Mouse (Mus musculus) forebrain, embryonic 15.5 days (tissue): ENCODE measurements at regions not wholly inside any gene's neighbourhood (a gene's known extent, or its start where the extent isn't known, plus 50 kb on each side); places are given as distances from the start of the nearest gene placed in this dataset.
A peak's percentile ranks its signal among the peaks of the same experiment; 100 is the strongest.

Source experiments
- ATAC-seq: fragments of 200-750 bp; cut with Nextera tagmentation; replicated peaks from 2 replicates; pipeline ENCODE4 v1.8.0; 2017; ENCODE audit warnings: mild to moderate bottlenecking, moderate TSS enrichment, moderate library complexity
- H3K27ac ChIP-seq: fragments of 300-500 bp; sonication (generic); replicated peaks from 2 replicates; pipeline ENCODE4 v1.5.1; 2015; ENCODE audit warnings: mild to moderate bottlenecking, inconsistent platforms
- H3K27me3 ChIP-seq: fragments of 300-500 bp; sonication (generic); 2 replicates; pipeline ENCODE4 v1.6.1; 2015; ENCODE audit warnings: inconsistent platforms
- H3K36me3 ChIP-seq: fragments of 300-500 bp; sonication (generic); 2 replicates; pipeline ENCODE4 v1.6.1; 2015; ENCODE audit warnings: mild to moderate bottlenecking, inconsistent platforms
- H3K4me1 ChIP-seq: fragments of 300-500 bp; sonication (generic); 2 replicates; pipeline ENCODE4 v1.6.1; 2015; ENCODE audit warnings: inconsistent platforms
- H3K4me2 ChIP-seq: fragments of 300-500 bp; sonication (generic); replicated peaks from 2 replicates; pipeline ENCODE4 v1.6.1; 2015; ENCODE audit warnings: mild to moderate bottlenecking, inconsistent platforms
- H3K4me3 ChIP-seq: fragments of 300-500 bp; sonication (generic); 2 replicates; pipeline ENCODE4 v1.5.1; 2015; ENCODE audit warnings: mild to moderate bottlenecking, inconsistent platforms
- H3K9ac ChIP-seq: fragments of 300-500 bp; sonication (generic); replicated peaks from 2 replicates; pipeline ENCODE4 v1.6.1; 2015; ENCODE audit warnings: mild to moderate bottlenecking, inconsistent platforms
- H3K9me3 ChIP-seq: fragments of 300-500 bp; sonication (generic); 2 replicates; pipeline ENCODE4 v1.6.1; 2016; ENCODE audit warnings: inconsistent platforms
- WGBS: fragments of 180-500 bp; shearing (Covaris S2); methylation state at CpG from one replicate; pipeline ENCODE4 v1.1.7; 2015; ENCODE audit warnings: mixed read lengths; 5-methylcytosine and 5-hydroxymethylcytosine counted together

DNA sequence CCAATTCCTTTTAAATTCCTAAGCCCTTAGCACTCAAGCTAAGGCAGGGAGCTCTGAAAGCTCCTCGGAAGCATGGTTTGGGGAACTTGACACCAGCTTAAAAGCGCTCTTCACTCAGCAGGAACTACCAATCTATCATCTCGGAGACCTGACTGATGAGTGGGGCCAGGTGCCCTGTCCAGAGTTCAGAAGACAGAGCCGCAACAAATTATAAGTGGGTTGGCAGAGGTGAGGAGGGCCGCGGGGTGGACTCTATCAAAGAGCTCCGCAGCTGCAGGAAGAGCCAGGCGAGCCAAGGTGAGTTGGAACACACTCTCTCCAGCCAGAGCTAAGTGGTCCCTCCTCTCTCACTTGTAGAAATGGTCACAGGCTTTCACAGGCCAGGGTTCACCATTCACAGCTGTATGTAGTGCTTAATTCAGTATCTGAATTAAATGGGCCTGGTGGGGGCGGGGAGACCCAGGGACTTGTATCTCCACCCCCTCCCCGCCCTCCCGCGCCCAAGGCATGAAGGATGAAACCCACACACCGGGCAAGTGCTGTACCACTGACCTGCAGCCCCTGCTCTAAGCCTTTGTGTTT, 180.8 kb downstream of the Stim2 start:
- Histone ChIP-seq H3K4me1 (peaks cover 21% of the 10 kb centered on the region), H3K4me2 (no peak overlapping the region), H3K9me3 (no peaks in the 10 kb centered on the region), H3K9ac (no peak overlapping the region), H3K36me3 (no peaks in the 10 kb centered on the region), H3K27ac (no peak overlapping the region), H3K27me3 (no peaks in the 10 kb centered on the region), H3K4me3 (no peak overlapping the region)
- ATAC-seq, result 0 out of 2 replicates have a peak, but pooled peaks have one; percentile 7
- 70% methylated on average over 13 of the region's 13 CpGs for WGBS

GRCm38 (mm10) chr5:54180192-54180611, 181.9 kb downstream of the Stim2 start:
- H3K27me3 ChIP-seq, result no peaks in the 10 kb centered on the region
- no peaks in the 10 kb centered on the region for H3K36me3 ChIP-seq
- H3K27ac ChIP-seq, result no peak overlapping the region
- H3K4me1 ChIP-seq, result peaks cover 21% of the 10 kb centered on the region
- H3K9ac ChIP-seq, result no peak overlapping the region
- no peak overlapping the region for H3K4me2 ChIP-seq
- no peaks in the 10 kb centered on the region for H3K9me3 ChIP-seq
- no peak for ATAC-seq
- H3K4me3 ChIP-seq, result no peak overlapping the region
- 69% methylated on average over 2 of the region's 2 CpGs for WGBS

DNA sequence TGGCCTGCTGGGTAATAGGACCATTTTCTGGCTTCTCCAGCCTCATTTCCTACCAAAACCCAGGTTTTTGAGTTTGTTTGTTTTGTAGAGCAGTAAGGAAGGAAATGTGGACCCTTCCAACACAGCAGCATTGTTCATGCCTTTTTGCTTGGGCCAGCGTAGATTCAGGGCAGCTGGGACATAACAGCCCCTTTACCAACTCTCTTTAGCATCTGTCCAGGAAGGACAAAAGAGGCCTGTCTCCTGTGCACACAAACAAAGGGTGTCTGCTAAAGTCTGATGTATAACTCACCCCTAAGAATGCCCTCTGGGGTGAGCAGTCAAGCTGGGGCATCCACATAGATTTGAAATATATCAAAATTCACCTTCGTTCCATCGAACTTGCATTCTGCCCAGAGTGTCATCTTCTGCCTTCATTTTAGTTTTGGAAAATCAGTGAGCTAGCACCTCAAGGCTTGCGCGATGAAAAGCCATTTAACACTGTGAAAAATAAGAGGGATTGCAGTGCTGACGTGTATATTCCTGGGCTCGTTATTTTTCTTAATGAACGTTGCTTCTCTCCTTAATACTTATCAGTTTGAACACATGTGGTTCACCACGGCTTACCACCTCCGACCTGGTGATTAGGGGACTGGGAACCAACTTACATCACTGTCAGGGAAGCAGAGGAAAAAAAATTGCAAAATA, 182.5 kb downstream of the Stim2 start:
- H3K27ac ChIP-seq, result no peak overlapping the region
- no peaks in the 10 kb centered on the region for H3K27me3 ChIP-seq
- H3K9me3 ChIP-seq, result no peaks in the 10 kb centered on the region
- H3K4me1 ChIP-seq, result peaks cover 21% of the 10 kb centered on the region
- ATAC-seq, result peak; percentile 49
- peak overlapping the region; percentile 25 for H3K4me3 ChIP-seq
- H3K36me3 ChIP-seq, result no peaks in the 10 kb centered on the region
- no peak overlapping the region for H3K9ac ChIP-seq
- 30% methylated on average over 10 of the region's 10 CpGs for WGBS
- H3K4me2 ChIP-seq, result peak overlapping the region; percentile 40

DNA sequence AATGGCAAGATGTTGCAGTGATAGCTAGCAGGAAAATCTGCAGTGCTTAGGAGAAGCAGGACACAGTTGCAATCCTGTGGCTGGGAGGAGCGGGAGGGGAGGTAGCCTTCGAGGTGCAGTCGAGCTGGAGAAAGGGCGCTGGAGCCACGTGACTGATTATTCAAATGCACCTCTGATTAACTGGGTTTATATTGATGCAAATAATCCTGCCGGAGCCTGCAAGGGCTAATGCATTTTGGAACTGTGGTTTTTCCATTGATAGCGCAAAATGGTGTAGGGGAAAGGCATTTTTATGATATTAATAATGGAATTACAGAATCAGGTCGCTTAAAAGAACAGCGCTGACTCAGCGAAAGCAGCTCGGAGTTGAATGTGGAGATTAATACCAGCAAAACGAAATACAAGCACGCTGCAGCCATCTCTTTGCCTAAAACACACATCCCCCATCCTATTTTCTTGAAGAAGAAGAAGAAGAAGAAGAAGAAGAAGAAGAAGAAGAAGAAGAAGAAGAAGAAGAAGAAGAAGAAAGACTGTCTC, 183.1 kb downstream of the Stim2 start:
- H3K4me3 ChIP-seq, result peak overlapping the region; percentile 25
- ATAC-seq, result peak; percentile 66
- H3K36me3 ChIP-seq, result no peaks in the 10 kb centered on the region
- peak overlapping the region; percentile 40 for H3K4me2 ChIP-seq
- no peak overlapping the region for H3K27ac ChIP-seq
- 9% methylated on average over 13 of the region's 13 CpGs for WGBS
- peaks cover 21% of the 10 kb centered on the region for H3K4me1 ChIP-seq
- no peaks in the 10 kb centered on the region for H3K27me3 ChIP-seq
- H3K9me3 ChIP-seq, result no peaks in the 10 kb centered on the region
- no peak overlapping the region for H3K9ac ChIP-seq

DNA sequence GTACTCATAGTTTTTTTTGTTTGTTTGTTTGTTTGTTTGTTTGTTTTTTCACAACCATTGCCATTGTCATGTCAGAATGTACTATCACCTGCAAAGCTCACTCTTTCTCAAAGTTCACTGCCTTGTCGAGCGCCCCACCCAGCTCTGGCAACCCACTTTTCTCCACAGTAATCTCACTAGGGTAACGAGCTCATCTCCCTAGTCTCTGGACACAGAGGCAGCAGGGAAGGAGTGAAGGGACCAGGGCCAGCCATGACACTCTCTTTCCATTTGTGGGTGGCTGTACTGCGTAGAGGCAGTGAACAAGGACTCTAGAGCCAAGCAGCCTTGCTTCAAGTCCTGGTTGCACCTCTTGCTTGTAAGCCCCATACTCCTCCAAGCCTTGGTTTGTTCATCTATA, 184.5 kb downstream of the Stim2 start:
- Histone ChIP-seq H3K4me2 (no peak overlapping the region), H3K9me3 (no peaks in the 10 kb centered on the region), H3K36me3 (no peaks in the 10 kb centered on the region), H3K4me3 (no peak overlapping the region), H3K9ac (no peak overlapping the region), H3K4me1 (peaks cover 21% of the 10 kb centered on the region), H3K27me3 (no peaks in the 10 kb centered on the region), H3K27ac (no peak overlapping the region)
- ATAC-seq, result no peak
- 82% methylated on average over 4 of the region's 4 CpGs for WGBS

- Histone ChIP-seq H3K4me1 (peaks cover 15% of the 10 kb centered on the region), H3K9me3 (no peaks in the 10 kb centered on the region), H3K36me3 (no peaks in the 10 kb centered on the region), H3K27me3 (no peaks in the 10 kb centered on the region), H3K4me3 (no peak overlapping the region), H3K27ac (no peak overlapping the region), H3K9ac (no peak overlapping the region), H3K4me2 (no peak overlapping the region)
- 56% methylated on average over 4 of the region's 4 CpGs for WGBS
- no peak for ATAC-seq
Observed at GRCm38 (mm10) chr5:54185662-54186061, 187.4 kb downstream of the Stim2 start.

DNA sequence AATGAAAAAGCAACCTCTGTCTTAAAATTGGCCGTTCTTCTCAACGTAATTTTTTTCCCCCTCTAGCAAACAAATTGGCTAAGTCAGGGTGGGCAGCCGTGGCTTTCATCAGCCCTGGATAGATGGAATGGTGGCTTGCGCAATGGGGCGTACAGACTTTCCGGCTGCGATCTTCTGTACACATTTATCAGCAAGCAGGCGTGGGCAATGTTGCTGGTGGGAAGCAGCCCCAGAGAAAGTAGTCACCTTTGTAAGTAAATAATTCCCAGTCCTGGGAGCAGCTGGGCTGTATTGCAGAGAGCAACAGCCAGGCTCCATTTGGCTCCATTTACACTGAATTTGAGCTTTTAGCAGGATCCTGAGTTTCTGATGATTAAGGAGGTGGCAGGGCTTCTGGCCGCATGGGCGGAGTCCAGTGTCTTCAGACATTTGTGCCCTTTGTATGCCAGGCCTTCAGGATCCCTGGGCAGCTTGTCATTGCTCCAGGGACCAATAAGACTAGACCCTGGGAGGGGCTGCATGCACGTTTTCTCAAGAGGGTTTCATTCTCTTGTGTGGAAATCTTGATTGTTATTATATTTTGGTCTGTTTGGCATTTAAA, 187.9 kb downstream of the Stim2 start:
- Histone ChIP-seq H3K4me2 (no peak overlapping the region), H3K4me3 (no peak overlapping the region), H3K4me1 (peaks cover 10% of the 10 kb centered on the region), H3K9ac (no peak overlapping the region), H3K36me3 (no peaks in the 10 kb centered on the region), H3K9me3 (no peaks in the 10 kb centered on the region), H3K27ac (no peak overlapping the region), H3K27me3 (no peaks in the 10 kb centered on the region)
- WGBS, result 80% methylated on average over 11 of the region's 11 CpGs
- no peak for ATAC-seq

GRCm38 (mm10) chr5:54191688-54192087, 193.4 kb downstream of the Stim2 start:
- 83% methylated on average over 4 of the region's 4 CpGs for WGBS
- Histone ChIP-seq H3K4me3 (no peak overlapping the region), H3K4me2 (no peak overlapping the region), H3K9me3 (no peaks in the 10 kb centered on the region), H3K4me1 (no peaks in the 10 kb centered on the region), H3K27ac (no peak overlapping the region), H3K36me3 (no peaks in the 10 kb centered on the region), H3K27me3 (no peaks in the 10 kb centered on the region), H3K9ac (no peak overlapping the region)
- no peak for ATAC-seq

DNA sequence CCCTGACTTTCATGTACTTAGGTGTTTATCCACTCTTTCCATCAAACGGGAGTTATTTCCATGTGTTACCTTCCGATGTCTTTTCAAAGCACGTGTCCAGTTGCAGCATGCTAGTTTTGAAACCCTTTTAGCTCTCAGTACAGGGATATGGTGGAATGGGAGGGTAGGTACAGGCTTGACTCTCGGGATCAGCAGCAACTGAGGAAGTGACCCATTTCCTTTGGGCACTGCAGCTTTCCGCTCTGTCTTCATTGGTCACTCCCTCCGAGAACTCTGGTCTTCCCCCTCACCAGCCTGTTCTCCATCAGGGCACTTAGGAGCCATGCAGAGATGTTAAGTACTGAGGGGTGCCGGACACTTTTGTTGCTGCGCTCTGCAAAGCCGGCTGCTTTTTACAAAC, 196.5 kb downstream of the Stim2 start:
- Histone ChIP-seq H3K27me3 (no peaks in the 10 kb centered on the region), H3K36me3 (no peaks in the 10 kb centered on the region), H3K9me3 (no peaks in the 10 kb centered on the region), H3K4me1 (no peaks in the 10 kb centered on the region), H3K4me2 (no peak overlapping the region), H3K4me3 (no peak overlapping the region), H3K27ac (no peak overlapping the region), H3K9ac (no peak overlapping the region)
- WGBS, result 86% methylated on average over 9 of the region's 9 CpGs
- ATAC-seq, result no peak

DNA sequence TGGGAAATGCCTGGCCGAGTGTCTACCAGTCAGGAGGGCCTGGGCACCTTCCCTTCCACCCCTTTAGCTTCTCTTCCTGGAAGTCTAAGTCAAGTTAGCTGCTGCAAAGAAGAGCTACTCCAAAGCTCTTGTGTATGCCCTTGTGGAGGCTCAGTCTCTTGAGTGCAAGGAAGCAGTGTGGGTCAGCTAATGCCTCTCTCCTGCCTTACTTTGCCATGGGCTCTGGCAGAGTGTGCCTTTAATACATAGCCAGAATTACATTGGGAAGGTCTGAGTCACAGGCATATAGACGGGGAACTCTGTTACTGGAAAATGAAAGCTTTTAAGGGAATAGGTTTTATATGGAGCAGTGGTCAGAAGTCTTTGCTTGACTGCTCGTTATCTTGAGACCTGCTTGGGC, 201.7 kb downstream of the Stim2 start:
- H3K36me3 ChIP-seq, result no peaks in the 10 kb centered on the region
- H3K9me3 ChIP-seq, result no peaks in the 10 kb centered on the region
- no peak overlapping the region for H3K4me2 ChIP-seq
- H3K4me1 ChIP-seq, result no peaks in the 10 kb centered on the region; the same call in 1 of the 2 replicates
- WGBS, result 49% methylated on average over 3 of the region's 3 CpGs
- no peaks in the 10 kb centered on the region for H3K27me3 ChIP-seq
- ATAC-seq, result no peak
- no peak overlapping the region for H3K9ac ChIP-seq
- no peak overlapping the region for H3K27ac ChIP-seq
- H3K4me3 ChIP-seq, result no peak overlapping the region

DNA sequence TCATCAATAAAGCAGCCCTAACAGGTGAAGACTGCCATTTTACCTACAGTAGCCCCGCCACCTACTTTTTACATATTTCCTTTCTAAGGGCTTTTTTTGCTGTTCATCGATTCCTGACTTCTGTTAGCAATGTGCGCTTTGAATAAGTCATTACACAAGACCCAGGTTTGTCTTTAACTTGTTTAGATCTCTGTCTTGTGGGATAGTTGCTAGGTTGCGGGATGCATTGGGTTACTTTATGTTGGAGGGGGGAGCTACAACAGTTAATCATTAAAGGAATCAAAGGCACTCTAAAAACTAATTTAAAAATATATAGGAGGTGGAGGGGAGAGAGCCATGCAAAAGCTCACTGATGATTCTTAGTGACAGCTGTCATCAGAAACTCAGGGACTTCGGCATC, 202.3 kb downstream of the Stim2 start:
- Histone ChIP-seq H3K27ac (no peak overlapping the region), H3K36me3 (no peaks in the 10 kb centered on the region), H3K9me3 (no peaks in the 10 kb centered on the region), H3K4me2 (no peak overlapping the region), H3K4me1 (no peaks in the 10 kb centered on the region; the same call in 1 of the 2 replicates), H3K9ac (no peak overlapping the region), H3K27me3 (no peaks in the 10 kb centered on the region), H3K4me3 (no peak overlapping the region)
- no peak for ATAC-seq
- 74% methylated on average over 5 of the region's 5 CpGs for WGBS

- H3K27me3 ChIP-seq, result no peaks in the 10 kb centered on the region
- no peaks in the 10 kb centered on the region for H3K36me3 ChIP-seq
- no peak overlapping the region for H3K4me2 ChIP-seq
- no peak for ATAC-seq
- H3K27ac ChIP-seq, result no peak overlapping the region
- no peaks in the 10 kb centered on the region for H3K9me3 ChIP-seq
- H3K4me3 ChIP-seq, result no peak overlapping the region
- no peak overlapping the region for H3K9ac ChIP-seq
- no peaks in the 10 kb centered on the region for H3K4me1 ChIP-seq
Observed at GRCm38 (mm10) chr5:54211457-54211856, 213.2 kb downstream of the Stim2 start.
